Mouse (Mus musculus): ENCODE results near the gene Wdr20. TPM values are rescaled to one million over a fixed set of nuclear protein-coding genes. Genes with fewer than 3 reads are reported as not detected.

Wdr20 gene
- polyA plus RNA-seq (2012), result 11.6 and 29.7 TPM in 2 replicates

- TF ChIP-seq GATA1 (IDR thresholded peaks at IDR 0.05; ENCODE audit: low read length), result no peak
These were observed at the start of gene Wdr20 for GRCm38 (mm10) chr12:110737170-110738157. TSS of gene Wdr20 (plus strand) at chr12:110737944.

GRCm38 (mm10) chr12:110689919-110690643 is 47.7 kb upstream of the Wdr20 start:
- TF ChIP-seq GATA1 (IDR thresholded peaks at IDR 0.05; ENCODE audit: low read length), result no peak

GRCm38 (mm10) chr12:110695676-110696171 is 42.0 kb upstream of the Wdr20 start:
- TF ChIP-seq GATA1 (IDR thresholded peaks at IDR 0.05; ENCODE audit: low read length), result no peak

DNA sequence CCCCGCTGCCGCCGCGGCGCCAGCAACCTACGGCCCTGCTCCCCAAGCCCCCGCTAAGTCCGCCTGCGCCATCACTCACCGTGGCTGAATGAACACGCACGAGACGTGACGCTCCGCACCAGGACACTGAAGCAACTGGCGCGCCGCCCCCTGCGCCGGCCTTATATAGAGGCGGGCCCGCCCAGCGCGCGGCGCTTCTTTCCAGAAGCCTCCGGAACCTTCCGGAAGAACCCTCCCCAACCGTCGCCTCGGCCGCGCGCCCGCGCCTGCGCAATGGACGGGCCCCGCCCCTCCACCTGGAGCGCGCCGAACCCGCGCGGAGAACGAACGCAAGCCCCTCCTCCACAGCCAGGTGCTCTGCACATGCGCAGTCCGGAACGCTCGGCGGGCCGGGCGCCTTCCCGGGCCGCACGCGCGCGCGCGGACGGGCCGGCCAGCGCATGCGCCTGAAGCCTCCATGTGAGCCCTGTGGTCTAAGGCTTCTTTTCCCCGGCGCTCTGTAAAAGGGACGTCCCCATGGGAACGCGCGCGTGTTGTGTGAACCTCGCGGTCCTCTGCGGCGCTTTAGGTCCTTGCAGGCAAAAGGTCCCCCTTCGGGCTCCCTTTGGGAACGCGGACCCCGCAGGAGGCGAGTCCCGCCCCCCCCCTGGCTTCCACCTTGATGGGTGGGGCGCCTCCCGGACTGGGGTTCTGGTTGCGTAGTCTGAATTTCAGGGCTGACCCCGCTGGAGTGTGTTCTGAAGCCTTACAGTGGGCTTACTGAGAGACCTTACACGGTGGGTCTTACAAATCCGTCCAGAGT is 41.4 kb upstream of the Wdr20 start:
- TF ChIP-seq GATA1 (IDR thresholded peaks at IDR 0.05; ENCODE audit: low read length), result no peak

DNA sequence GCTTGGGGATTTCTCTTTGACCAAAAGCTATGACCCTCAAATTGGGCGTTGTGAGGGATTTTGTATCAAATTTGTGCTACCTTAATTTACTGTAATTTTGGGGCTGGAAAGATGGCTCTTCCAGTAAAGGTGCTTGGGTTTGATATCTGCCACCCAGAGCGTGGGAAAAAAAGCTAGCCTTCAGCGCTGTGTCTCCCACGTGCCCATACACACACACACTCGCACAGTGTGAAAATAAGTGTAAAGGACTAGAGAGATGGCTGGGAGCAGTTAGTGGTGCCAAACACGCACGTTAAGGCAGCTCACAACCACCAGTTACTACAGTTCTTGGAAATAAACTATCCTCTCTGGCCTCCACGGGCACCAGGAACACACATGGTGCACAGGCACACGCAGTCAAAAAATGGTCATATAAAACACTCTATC is 40.8 kb upstream of the Wdr20 start:
- no peak for TF ChIP-seq GATA1 (IDR thresholded peaks at IDR 0.05; ENCODE audit: low read length)

- TF ChIP-seq GATA1 (IDR thresholded peaks at IDR 0.05; ENCODE audit: low read length), result no peak
These were observed 40.3 kb upstream of the Wdr20 start for GRCm38 (mm10) chr12:110697457-110697856.

- TF ChIP-seq GATA1 (IDR thresholded peaks at IDR 0.05; ENCODE audit: low read length), result no peak
These were observed 39.7 kb upstream of the Wdr20 start for GRCm38 (mm10) chr12:110698080-110698479.

DNA sequence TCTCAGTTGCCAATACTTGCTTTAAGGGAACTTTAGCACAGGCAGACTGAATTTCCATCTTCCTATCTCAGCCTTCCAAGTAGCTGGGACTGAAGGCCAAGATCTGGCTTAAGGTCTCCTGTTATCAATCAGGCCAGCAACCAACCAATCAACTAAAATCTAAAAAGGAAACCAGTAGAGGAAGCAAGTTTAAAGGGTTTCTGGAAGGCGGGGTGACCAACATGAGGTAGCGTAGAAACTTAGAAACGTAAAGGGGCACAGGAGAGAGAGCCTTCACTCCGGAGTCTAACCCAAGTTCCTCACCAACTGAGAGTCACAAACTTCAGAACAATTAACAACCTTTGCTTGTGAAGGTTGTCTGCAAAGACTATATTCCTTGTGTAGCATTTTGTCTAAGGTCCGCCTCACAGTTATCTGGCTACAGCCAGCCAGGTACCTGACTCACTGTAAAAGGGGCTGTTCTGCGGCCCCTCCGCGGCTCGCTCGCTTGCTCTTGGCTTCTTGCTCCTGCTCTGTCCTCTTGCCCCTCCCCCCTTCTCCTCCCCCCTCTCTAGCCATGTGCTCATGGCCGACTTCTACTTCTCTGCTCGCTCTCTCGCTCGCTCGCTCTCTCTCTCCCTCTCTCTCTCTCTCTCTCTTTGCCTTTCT is 39.1 kb upstream of the Wdr20 start:
- TF ChIP-seq GATA1 (IDR thresholded peaks at IDR 0.05; ENCODE audit: low read length), result peak; percentile 82

DNA sequence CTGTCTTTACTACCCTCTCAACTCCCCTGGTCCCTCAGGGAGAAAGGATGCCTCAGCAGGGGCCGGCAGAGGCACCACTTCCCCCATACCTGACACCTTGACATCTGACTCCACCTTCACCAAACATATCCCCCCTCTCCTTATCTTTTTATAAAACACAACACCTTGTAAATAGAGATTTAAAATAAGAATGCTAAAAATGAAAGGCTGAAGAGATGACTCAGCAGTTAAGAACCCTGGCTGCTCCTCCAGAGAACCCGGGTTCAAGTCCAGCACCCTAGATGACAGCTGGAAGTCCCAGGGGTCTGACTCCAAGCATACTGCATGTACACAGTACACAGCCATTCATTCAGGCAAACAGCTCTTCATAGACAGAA is 38.6 kb upstream of the Wdr20 start:
- TF ChIP-seq GATA1 (IDR thresholded peaks at IDR 0.05; ENCODE audit: low read length), result no peak

GRCm38 (mm10) chr12:110700730-110701129 is 37.0 kb upstream of the Wdr20 start:
- no peak for TF ChIP-seq GATA1 (IDR thresholded peaks at IDR 0.05; ENCODE audit: low read length)

GRCm38 (mm10) chr12:110702556-110702955 is 35.2 kb upstream of the Wdr20 start, which contains the start of gene Hsp90aa1:
TSS of gene Hsp90aa1 (minus strand) at chr12:110702728.
- no peak for TF ChIP-seq GATA1 (IDR thresholded peaks at IDR 0.05; ENCODE audit: low read length)

DNA sequence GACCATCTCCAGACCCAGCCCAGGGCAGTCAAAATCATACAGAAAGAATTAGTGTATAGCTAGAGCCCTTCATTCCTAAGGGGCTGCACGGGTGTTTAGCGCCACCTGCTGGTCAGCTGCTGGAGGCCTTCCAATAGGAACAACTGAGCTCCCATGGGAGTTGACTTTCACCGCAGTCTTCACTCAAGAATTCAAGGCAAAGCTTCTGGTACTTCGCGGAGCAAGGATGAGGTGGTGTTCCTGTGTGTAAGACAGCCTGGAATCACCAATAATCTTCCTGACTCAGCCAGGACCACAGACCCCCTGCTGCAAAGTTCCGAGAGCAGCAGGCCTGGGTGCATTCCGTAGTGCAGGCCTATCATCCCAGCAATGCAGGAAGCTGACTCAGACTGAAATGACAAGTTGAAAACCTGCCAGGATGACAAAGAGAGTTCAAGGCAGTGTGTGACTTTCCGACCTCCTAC is 34.7 kb upstream of the Wdr20 start:
- TF ChIP-seq GATA1 (IDR thresholded peaks at IDR 0.05; ENCODE audit: low read length), result no peak

- no peak for TF ChIP-seq GATA1 (IDR thresholded peaks at IDR 0.05; ENCODE audit: low read length)
These were observed 34.1 kb upstream of the Wdr20 start for GRCm38 (mm10) chr12:110703682-110704081.

- no peak for TF ChIP-seq GATA1 (IDR thresholded peaks at IDR 0.05; ENCODE audit: low read length)
These were observed 31.2 kb upstream of the Wdr20 start for GRCm38 (mm10) chr12:110706337-110707231.
